Mouse (Mus musculus): Measurements from ENCODE around the gene Psmb1. TPM values are rescaled to one million over a fixed set of nuclear protein-coding genes. Genes with fewer than 3 reads are reported as not detected.
"Not testable (repeated sequence)": the region's sequence is repeated elsewhere in the genome, so short reads cannot be mapped to it uniquely, and the experiment has no call there.

The Psmb1 gene
- polyA plus RNA-seq (2012; ENCODE audit: insufficient read depth, insufficient read length, low replicate concordance, missing spikeins), result not detected in 2 replicates

DNA sequence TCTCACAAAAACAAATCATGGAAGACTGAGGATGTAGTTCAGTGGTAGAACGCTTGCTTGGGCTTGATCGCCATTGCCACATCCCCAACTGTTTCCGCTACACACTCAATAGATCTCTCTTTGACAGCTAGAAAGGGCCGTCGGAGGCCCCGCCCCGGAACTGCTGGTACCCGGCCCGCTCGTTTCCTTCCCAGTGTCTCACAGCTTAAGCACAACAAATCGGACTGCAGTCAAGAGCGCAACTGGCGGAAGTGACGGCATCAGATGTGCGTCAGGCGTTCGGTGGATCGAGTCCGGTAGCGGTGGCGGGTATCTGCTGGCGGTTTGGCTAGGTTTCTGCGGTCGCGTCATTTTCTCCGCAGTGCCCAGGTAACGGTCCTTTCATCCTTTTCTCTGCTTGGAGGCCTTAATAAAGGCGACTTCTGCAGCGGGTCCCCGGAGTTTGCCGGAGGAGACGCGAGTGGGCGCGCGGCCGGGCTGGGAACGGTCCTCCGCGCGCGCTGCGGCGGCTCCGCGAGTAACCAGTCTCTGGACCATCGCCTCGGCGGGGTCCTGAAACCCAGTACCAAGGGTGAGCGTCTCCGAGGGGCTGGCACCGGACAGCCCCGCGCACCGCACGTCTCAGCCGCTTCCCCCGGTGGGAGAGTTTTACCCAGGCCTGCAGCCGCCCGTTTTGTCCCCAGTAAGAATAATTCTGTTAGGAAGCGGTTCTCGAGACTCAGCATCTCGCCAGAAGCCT lies at the start of gene Psmb1, which contains the start of gene Tbp:
Gene Psmb1 (minus strand): TSS at position 96 of the 739 bp plus-strand sequence.
Gene Tbp (plus strand): TSS at position 233 of the 739 bp plus-strand sequence.
- Histone ChIP-seq H3K4me1 (ENCODE audit: control insufficient read depth, insufficient read depth, low read length) (no peaks in the 10 kb centered on the region), H3K4me3 (ENCODE audit: insufficient read depth, low read depth, low read length) (peak within 1 kb of the TSS; percentile 88), H3K27ac (ENCODE audit: insufficient read depth, low read depth, low read length) (peak within 1 kb of the TSS; percentile 72)
- peak; percentile 41; the same call in 1 of the 2 replicates for TF ChIP-seq POLR2A (IDR thresholded peaks at IDR 0.05; ENCODE audit: insufficient read depth, low read depth, low read length)
- TF ChIP-seq CTCF (IDR thresholded peaks at IDR 0.05; ENCODE audit: insufficient read depth, low read depth, low read length), result no peak
- 1% methylated on average over 63 of the region's 63 CpGs for WGBS

DNA sequence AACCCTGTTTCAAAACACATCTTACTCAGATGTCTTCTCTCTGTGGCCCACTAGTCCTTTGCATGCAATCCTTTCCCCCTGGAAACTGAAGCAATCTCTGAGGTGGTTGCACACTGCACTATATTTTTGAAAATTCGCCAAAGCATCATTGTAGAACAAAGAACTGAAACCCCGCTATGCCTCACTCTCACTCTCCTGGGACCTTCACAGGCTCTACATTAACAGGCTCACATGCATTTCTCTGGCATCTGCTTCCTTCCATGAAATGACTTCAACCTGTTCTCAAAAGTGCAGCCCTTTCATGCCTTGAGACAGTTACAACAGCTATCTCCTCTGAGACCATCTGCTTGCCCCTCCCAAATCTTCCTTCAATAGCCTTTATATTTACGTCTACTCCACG lies 46.9 kb upstream of the Psmb1 start:
- TF ChIP-seq POLR2A (IDR thresholded peaks at IDR 0.05; ENCODE audit: insufficient read depth, low read depth, low read length) (no peak), CTCF (IDR thresholded peaks at IDR 0.05; ENCODE audit: insufficient read depth, low read depth, low read length) (no peak)
- Histone ChIP-seq H3K4me1 (ENCODE audit: control insufficient read depth, insufficient read depth, low read length) (no peaks in the 10 kb centered on the region), H3K4me3 (ENCODE audit: insufficient read depth, low read depth, low read length) (no peak overlapping the region), H3K27ac (ENCODE audit: insufficient read depth, low read depth, low read length) (no peak overlapping the region)
- 69% methylated on average over 4 of the region's 4 CpGs for WGBS

DNA sequence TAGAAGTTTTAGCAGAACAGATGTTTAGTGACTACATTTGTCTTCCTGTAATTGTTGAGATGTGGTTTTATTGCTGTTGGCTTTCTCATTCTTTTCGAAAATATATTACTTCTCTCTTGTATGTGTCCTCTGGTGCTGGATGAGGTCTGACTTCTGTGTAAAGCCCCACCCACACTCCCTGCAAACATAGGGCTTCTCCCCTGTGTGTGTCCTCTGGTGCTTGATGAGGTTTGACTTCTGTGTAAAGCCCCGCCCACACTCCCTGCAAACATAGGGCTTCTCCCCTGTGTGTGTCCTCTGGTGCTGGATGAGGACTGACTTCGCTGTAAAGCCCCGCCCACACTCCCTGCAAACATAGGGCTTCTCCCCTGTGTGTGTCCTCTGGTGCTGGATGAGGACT lies 44.3 kb upstream of the Psmb1 start:
- 62% methylated on average over 4 of the region's 4 CpGs for WGBS
- H3K4me3 ChIP-seq (ENCODE audit: insufficient read depth, low read depth, low read length); H3K27ac ChIP-seq (ENCODE audit: insufficient read depth, low read depth, low read length); H3K4me1 ChIP-seq (ENCODE audit: control insufficient read depth, insufficient read depth, low read length): not testable (repeated sequence)

DNA sequence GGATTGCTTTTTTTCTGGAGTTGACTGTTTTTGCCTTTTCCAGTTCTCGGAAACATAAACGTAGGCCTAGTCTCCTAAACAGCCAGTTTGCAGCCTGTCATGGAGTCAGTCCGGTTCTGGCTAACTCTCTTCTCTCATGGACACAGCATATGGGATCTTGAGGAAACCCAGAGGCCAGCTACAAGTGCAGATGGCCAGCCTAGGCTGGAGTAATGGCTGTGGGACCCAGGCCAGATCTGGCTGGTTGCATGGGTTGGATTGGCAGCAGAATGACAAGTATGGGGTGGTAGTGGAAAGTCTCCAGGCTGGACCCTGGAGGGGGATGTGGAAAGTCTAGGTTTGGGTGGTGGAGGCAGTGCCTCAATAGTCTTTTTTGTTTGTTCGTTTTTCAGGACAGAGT lies 40.8 kb upstream of the Psmb1 start:
- TF ChIP-seq POLR2A (IDR thresholded peaks at IDR 0.05; ENCODE audit: insufficient read depth, low read depth, low read length), result no peak
- TF ChIP-seq CTCF (IDR thresholded peaks at IDR 0.05; ENCODE audit: insufficient read depth, low read depth, low read length), result no peak
- 71% methylated on average over 4 of the region's 4 CpGs for WGBS

DNA sequence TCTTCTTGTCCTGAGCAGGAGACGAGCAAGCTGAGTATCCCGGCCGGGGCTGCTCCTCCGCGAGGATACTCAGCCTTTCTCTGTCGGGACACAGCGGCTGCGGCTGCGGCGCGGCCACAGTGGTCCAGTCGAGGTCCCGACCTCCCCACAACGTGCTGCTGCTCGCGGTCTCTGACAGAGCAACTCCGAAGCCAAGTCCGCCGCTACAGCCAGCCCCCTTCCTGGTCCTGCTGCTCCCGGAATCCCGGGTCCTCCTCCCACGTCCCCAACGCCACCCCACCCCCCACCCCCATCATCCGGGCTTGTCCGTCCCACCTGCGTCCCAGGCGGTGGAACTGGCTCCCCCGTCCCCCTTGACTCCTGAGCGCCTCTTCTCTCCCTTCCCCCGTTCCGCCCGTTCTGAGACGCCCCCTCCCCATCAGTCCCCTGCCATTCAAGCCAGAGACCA lies 36.9 kb upstream of the Psmb1 start:
- TF ChIP-seq POLR2A (IDR thresholded peaks at IDR 0.05; ENCODE audit: insufficient read depth, low read depth, low read length) (no peak), CTCF (IDR thresholded peaks at IDR 0.05; ENCODE audit: insufficient read depth, low read depth, low read length) (no peak)
- WGBS, result 2% methylated on average over 32 of the region's 33 CpGs
- H3K4me3 ChIP-seq (ENCODE audit: insufficient read depth, low read depth, low read length), result peak overlapping the region; percentile 52
- H3K27ac ChIP-seq (ENCODE audit: insufficient read depth, low read depth, low read length), result no peak overlapping the region
- H3K4me1 ChIP-seq (ENCODE audit: control insufficient read depth, insufficient read depth, low read length), result peaks cover 5% of the 10 kb centered on the region; the same call in 1 of the 2 replicates

More for the DNA sequence above, 40.8 kb upstream of the Psmb1 start:
- H3K4me1 ChIP-seq (ENCODE audit: control insufficient read depth, insufficient read depth, low read length), result peaks cover 5% of the 10 kb centered on the region; the same call in 1 of the 2 replicates
- H3K4me3 ChIP-seq (ENCODE audit: insufficient read depth, low read depth, low read length), result no peak overlapping the region
- H3K27ac ChIP-seq (ENCODE audit: insufficient read depth, low read depth, low read length), result no peak overlapping the region

DNA sequence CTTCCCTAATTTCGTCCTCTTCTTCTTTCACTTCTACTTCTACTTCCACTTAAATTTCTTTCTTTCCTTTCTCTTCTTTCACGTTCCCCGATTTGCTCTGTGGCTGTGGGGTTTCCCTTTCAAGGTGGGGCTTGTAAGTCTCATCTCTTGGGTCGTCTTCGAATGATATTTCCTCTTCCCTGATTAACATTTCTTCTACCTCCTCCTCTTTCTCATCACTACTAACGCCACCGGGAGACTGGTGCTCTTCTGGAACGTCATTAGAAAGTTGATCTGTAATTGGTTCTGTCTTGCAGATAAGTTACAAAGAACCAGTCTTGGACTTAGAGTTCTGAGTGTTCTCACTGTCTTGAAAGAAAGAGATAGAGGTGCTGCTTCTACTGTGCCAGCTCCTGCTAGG lies 36.4 kb upstream of the Psmb1 start:
- WGBS, result 22% methylated on average over 8 of the region's 8 CpGs
- H3K27ac ChIP-seq (ENCODE audit: insufficient read depth, low read depth, low read length), result no peak overlapping the region
- no peak for TF ChIP-seq CTCF (IDR thresholded peaks at IDR 0.05; ENCODE audit: insufficient read depth, low read depth, low read length)
- TF ChIP-seq POLR2A (IDR thresholded peaks at IDR 0.05; ENCODE audit: insufficient read depth, low read depth, low read length), result no peak
- H3K4me3 ChIP-seq (ENCODE audit: insufficient read depth, low read depth, low read length), result no peak overlapping the region; the same call in 1 of the 2 replicates
- peaks cover 5% of the 10 kb centered on the region; the same call in 1 of the 2 replicates for H3K4me1 ChIP-seq (ENCODE audit: control insufficient read depth, insufficient read depth, low read length)

DNA sequence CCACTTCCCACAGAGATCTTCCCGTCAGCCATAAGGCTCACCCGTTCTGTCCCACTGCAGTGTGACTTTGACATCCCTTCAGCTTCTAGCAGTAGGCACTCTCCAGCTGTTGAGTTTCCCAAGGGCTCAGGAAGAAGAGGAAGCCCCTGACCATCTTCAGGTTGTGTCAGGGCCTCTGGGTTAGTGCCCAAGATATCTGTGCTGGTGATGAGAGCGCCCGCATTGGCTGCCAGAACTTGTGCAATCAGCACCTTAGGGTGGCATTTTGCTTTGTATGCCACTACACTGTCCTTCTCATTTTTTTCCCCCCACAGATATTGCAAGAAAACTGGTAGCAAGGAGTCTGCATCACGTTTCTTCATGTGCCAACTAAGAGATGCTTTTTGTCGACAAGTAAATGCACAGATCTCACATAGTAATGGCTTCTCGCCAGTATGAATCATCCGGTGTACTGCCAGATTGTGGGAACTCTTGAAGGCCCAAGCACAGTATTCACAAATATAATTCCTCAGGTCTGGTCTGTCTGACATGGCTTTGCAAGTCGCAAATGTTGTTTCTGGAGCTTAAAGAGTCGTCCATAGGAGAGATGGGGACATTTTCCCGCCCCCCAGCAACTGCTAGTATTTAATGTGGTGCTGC lies 35.7 kb upstream of the Psmb1 start:
- H3K4me1 ChIP-seq (ENCODE audit: control insufficient read depth, insufficient read depth, low read length), result peaks cover 5% of the 10 kb centered on the region; the same call in 1 of the 2 replicates
- WGBS, result 67% methylated on average over 11 of the region's 11 CpGs
- TF ChIP-seq CTCF (IDR thresholded peaks at IDR 0.05; ENCODE audit: insufficient read depth, low read depth, low read length) (no peak), POLR2A (IDR thresholded peaks at IDR 0.05; ENCODE audit: insufficient read depth, low read depth, low read length) (no peak)
- no peak overlapping the region for H3K27ac ChIP-seq (ENCODE audit: insufficient read depth, low read depth, low read length)
- no peak overlapping the region for H3K4me3 ChIP-seq (ENCODE audit: insufficient read depth, low read depth, low read length)

DNA sequence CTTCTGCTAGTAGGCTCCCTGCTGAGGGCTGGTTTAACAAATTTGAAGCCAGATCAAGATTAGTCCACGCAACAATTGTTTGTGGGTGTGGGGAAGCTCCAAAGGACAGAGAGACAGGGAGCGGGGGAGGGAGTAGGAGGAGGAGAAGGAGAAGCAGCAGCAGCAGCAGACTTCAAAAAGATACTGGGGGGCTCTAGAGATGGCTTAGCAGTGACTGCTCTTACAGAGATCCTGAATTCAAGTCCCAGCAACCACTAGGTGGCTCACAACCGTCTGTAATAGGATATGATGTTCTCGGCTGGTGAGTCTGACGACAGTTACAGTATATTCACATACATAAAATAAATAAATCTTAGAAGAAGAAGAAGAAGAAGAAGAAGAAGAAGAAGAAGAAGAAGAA lies 30.6 kb upstream of the Psmb1 start:
- no peak overlapping the region for H3K27ac ChIP-seq (ENCODE audit: insufficient read depth, low read depth, low read length)
- TF ChIP-seq POLR2A (IDR thresholded peaks at IDR 0.05; ENCODE audit: insufficient read depth, low read depth, low read length) (no peak), CTCF (IDR thresholded peaks at IDR 0.05; ENCODE audit: insufficient read depth, low read depth, low read length) (no peak)
- no peak overlapping the region for H3K4me3 ChIP-seq (ENCODE audit: insufficient read depth, low read depth, low read length)
- WGBS, result 7% methylated on average over 5 of the region's 5 CpGs
- H3K4me1 ChIP-seq (ENCODE audit: control insufficient read depth, insufficient read depth, low read length), result peaks cover 2% of the 10 kb centered on the region

DNA sequence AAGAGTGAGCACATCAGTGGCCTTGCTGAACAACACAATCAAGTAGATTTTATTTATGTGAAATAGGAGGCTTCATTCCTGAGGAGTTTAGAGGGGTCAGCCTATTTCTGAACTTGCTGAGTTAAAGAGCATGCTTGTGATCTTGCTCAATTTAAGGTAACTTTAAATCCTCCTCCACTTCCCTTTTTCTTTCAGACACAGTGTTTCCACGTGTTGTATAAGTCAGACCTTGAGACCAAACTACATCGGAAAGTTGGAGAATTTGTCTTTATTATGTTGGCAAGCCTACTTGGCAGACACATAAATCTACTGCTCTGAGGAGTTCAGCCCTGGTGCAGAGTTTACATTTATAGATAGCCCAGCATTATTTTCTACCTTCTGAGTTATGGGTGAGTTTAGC lies 29.3 kb upstream of the Psmb1 start:
- 83% methylated on average over 2 of the region's 2 CpGs for WGBS
- TF ChIP-seq POLR2A (IDR thresholded peaks at IDR 0.05; ENCODE audit: insufficient read depth, low read depth, low read length), result no peak
- no peak for TF ChIP-seq CTCF (IDR thresholded peaks at IDR 0.05; ENCODE audit: insufficient read depth, low read depth, low read length)
- no peak overlapping the region for H3K4me3 ChIP-seq (ENCODE audit: insufficient read depth, low read depth, low read length)
- peaks cover 2% of the 10 kb centered on the region for H3K4me1 ChIP-seq (ENCODE audit: control insufficient read depth, insufficient read depth, low read length)
- no peak overlapping the region for H3K27ac ChIP-seq (ENCODE audit: insufficient read depth, low read depth, low read length)
